Mouse (Mus musculus) MEL (cell line): ENCODE measurements around the gene Btbd3.

Source experiments
- CHD1 ChIP-seq: IDR thresholded peaks from 2 replicates; pipeline ENCODE4 v1.6.1; 2012; ENCODE audit warnings: low read depth, mild to moderate bottlenecking, inconsistent platforms, low read length, improper control_type of control experiment
- GABPA ChIP-seq: IDR thresholded peaks from 2 replicates; pipeline ENCODE4 v1.6.1; 2012; ENCODE audit warnings: low read depth, mild to moderate bottlenecking, inconsistent platforms, low read length, improper control_type of control experiment, moderate library complexity
- GATA1 ChIP-seq: IDR thresholded peaks from 2 replicates; pipeline ENCODE4 v1.6.1; 2011; ENCODE audit warnings: low read depth, low read length, improper control_type of control experiment
- MYC ChIP-seq: IDR thresholded peaks from 2 replicates; pipeline ENCODE4 v1.6.1; 2011; ENCODE audit warnings: low read depth, mild to moderate bottlenecking, low read length, improper control_type of control experiment, moderate library complexity
- POLR2A ChIP-seq, 2 experiments: IDR thresholded peaks; 2 replicates each; pipeline ENCODE4 v1.6.1; 2011 to 2012; ENCODE audit warnings: low read length in 2 of 2, mild to moderate bottlenecking in 2 of 2, control low read depth in 1 of 2, improper control_type of control experiment in 1 of 2, low read depth in 1 of 2, moderate library complexity in 1 of 2; ENCODE audit not compliant: control insufficient read depth in 1 of 2, insufficient read depth in 1 of 2, poor library complexity in 1 of 2
- UBTF ChIP-seq: IDR thresholded peaks from 2 replicates; pipeline ENCODE4 v1.6.1; 2012; ENCODE audit warnings: low read depth, mild to moderate bottlenecking, inconsistent platforms, low read length, improper control_type of control experiment, moderate library complexity, borderline replicate concordance; ENCODE audit not compliant: insufficient read depth
- USF1 ChIP-seq: IDR thresholded peaks from 2 replicates; pipeline ENCODE4 v1.6.1; 2014; ENCODE audit warnings: low read depth, mild to moderate bottlenecking, inconsistent platforms, low read length, improper control_type of control experiment, moderate library complexity

DNA sequence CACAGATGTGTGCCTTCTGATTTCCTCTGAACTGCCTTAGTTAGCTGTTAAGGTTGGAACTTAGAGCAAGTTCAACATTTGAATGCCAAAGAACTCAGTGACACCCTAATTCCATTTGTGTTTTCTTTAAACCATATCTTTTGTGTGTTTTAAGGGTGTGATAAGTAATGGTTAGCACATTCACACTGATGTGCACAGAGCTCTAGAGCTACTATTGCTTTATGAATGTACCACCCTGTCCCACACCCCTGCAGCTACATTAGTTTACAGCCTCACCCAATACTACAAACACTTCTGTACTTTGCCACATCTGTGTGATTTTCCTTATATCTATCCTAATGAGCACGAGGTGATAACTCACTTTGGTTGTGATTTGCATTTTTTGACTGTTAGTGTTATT lies 333.9 kb downstream of the Btbd3 start:
- no peak for TF ChIP-seq CHD1
- no peak for TF ChIP-seq UBTF
- TF ChIP-seq GABPA, result no peak
- no peak for TF ChIP-seq POLR2A (IDR thresholded peaks at IDR 0.05; ENCODE audit: control insufficient read depth in 1 of 2, insufficient read depth in 1 of 2, low read depth in 1 of 2, low read length in 2 of 2, poor library complexity in 1 of 2)
- no peak for TF ChIP-seq USF1
- no peak for TF ChIP-seq MYC
- TF ChIP-seq GATA1, result no peak
